Mouse (Mus musculus) cortical plate, adult 2 months (tissue): ENCODE data around the gene Serpine3. TPM values are rescaled to one million over a fixed set of nuclear protein-coding genes. Genes with fewer than 3 reads are reported as not detected.
"Not testable (repeated sequence)": the region's sequence is repeated elsewhere in the genome, so short reads cannot be mapped to it uniquely, and the experiment has no call there.

Source experiments
- H3K27ac ChIP-seq: fragments of 200-500 bp; 2 replicates; pipeline ENCODE4 v1.5.1; 2012; ENCODE audit warnings: low read length, control low read depth, inconsistent platforms; ENCODE audit not compliant: insufficient read depth
- H3K4me1 ChIP-seq: fragments of 200-500 bp; 2 replicates; pipeline ENCODE4 v1.6.1; 2011; ENCODE audit warnings: low read length; ENCODE audit not compliant: control insufficient read depth, insufficient read depth
- H3K4me3 ChIP-seq: fragments of 200-500 bp; 2 replicates; pipeline ENCODE4 v1.5.1; 2011; ENCODE audit warnings: mild to moderate bottlenecking, low read length, control low read depth; ENCODE audit not compliant: insufficient read depth
- CTCF ChIP-seq: fragments of 200-500 bp; IDR thresholded peaks from 2 replicates; pipeline ENCODE4 v1.5.1; 2011; ENCODE audit warnings: mild to moderate bottlenecking, control low read depth, low read length; ENCODE audit not compliant: insufficient read depth; ENCODE audit errors: extremely low read depth
- POLR2A ChIP-seq: fragments of 200-500 bp; IDR thresholded peaks from 2 replicates; pipeline ENCODE4 v1.6.1; 2011; ENCODE audit warnings: mild to moderate bottlenecking, low read length, control low read depth; ENCODE audit not compliant: insufficient read depth; ENCODE audit errors: extremely low read depth
- polyA plus RNA-seq: library from polyadenylated mRNA; depleted of rRNA; stranded (reverse); fragments of >200 nt; gene quantifications from 2 replicates; pipeline ENCODE4 v1.2.3, GENCODE M21; 2012; rRNA removed

The Serpine3 gene
- not detected in 2 replicates for polyA plus RNA-seq

DNA sequence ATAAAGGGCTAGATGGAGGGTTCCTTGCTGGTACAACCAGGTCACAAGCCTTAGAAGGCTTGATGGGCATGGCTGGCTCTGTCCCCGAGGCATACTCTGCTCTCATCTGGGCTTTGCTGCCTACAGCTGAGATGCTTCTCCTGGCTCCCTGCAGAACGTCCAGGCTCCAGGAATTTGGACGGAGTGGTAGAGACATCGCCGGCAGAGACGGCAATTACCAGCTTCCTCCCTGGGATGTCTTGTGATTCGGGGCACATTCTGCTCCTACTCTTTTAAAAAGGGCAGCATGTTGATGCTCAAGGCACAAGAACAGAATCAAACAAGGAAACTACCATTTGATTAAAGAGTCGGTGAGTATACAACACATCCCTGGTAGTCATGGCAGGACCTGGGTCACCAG is at the start of gene Serpine3:
Gene Serpine3 (plus strand): TSS at position 301 of the 400 bp plus-strand sequence.
- Histone ChIP-seq H3K27ac (no peak within 1 kb of the TSS), H3K4me1 (no peaks in the 10 kb centered on the region), H3K4me3 (no peak within 1 kb of the TSS)
- TF ChIP-seq POLR2A (no peak), CTCF (no peak)

DNA sequence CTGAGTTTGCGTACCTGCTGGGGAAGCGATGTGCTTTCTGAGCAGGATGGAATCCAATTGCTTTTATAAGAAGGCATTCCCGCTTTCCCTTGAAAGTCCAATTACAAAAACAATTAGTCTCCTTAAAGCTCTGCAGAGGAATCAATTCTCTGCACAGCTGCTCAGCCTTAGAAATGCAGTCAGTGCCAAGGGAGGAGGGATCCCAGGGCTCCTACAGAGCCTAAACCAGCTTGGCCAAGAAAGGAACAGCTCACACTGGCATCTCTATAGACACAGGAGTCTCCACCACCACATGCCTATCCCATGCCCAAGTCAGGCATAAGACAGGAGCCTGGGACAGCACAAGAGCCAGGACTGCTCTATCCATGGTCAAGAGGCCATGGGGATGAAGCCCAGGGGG is 41.1 kb upstream of the Serpine3 start:
- Histone ChIP-seq H3K4me3 (no peak overlapping the region), H3K4me1 (0 out of 2 replicates have a peak, but pooled peaks cover 3% of the 10 kb centered on the region), H3K27ac (no peak overlapping the region)
- TF ChIP-seq CTCF: no peak
- TF ChIP-seq POLR2A: no peak

- TF ChIP-seq CTCF (no peak), POLR2A (no peak)
Observed at GRCm38 (mm10) chr14:62627951-62628350, 35.5 kb upstream of the Serpine3 start.

DNA sequence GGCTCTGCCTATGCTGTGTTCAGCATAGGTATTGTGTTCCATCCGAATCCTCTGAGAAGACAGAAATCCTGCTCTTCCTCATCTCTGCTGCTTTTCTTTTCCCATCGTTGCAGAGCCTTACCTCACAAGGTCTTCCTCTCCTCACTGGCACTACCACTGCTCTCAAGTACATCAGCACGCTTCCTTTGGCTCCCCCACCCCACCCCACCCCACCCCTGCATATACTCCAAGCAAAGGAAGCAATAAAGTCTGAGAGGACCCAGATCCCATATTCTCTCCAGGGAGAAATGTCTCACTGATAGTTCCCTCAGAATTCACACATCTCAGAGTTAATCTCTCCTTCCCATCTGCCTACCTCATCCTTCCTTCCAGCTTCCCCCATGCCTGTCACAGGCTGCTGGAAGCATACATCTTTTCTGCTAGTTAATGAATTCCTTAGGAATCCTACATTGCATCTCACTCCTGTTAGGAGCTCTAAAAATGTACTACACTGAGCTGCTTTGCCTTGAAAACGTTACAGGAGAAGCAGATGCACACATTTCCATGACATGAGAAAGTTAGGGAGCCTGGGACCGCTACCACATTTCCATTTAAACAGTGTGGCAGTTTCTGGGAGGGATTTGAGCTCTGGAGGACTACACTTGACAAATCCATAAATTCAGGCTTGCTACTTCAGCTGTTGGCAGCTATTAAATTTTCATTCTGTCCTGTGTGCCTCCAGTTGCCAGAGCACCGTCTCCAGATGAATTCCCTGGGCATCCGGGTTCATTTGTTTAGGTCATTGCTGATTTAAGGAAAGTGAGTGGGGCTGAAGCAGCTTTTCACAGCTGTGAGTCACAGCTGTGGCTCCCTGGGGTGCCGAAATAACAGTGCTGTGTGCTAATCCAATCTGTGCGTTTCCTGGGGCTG is 25.8 kb upstream of the Serpine3 start:
- Histone ChIP-seq H3K4me3 (no peak overlapping the region), H3K27ac (peak overlapping the region; percentile 28; the same call in 1 of the 2 replicates), H3K4me1 (peaks cover 3% of the 10 kb centered on the region; the same call in 1 of the 2 replicates)
- no peak for TF ChIP-seq POLR2A
- TF ChIP-seq CTCF: no peak

More at GRCm38 (mm10) chr14:62627951-62628350, 35.5 kb upstream of the Serpine3 start:
- no peak overlapping the region for H3K27ac ChIP-seq
- no peak overlapping the region for H3K4me3 ChIP-seq
- H3K4me1 ChIP-seq: no peaks in the 10 kb centered on the region

DNA sequence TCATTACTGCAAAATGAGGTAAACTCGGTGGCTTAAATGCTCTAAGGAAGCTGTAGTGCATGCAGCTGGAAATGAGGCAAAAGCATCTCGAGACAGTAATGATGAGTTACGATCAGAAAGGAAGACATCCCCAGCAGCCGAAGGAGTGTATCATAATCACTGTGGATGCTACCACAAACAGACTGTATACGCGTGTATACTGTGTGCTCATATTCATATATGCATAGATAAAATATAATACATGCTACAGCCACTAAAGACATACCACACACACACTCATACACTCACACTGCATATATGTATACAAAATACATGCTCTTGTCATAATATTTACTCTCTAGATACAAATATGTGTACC is 25.1 kb upstream of the Serpine3 start:
- Histone ChIP-seq H3K27ac (peak overlapping the region; percentile 28; the same call in 1 of the 2 replicates), H3K4me1 (peaks cover 3% of the 10 kb centered on the region; the same call in 1 of the 2 replicates), H3K4me3 (no peak overlapping the region)
- TF ChIP-seq CTCF (no peak), POLR2A (no peak)

DNA sequence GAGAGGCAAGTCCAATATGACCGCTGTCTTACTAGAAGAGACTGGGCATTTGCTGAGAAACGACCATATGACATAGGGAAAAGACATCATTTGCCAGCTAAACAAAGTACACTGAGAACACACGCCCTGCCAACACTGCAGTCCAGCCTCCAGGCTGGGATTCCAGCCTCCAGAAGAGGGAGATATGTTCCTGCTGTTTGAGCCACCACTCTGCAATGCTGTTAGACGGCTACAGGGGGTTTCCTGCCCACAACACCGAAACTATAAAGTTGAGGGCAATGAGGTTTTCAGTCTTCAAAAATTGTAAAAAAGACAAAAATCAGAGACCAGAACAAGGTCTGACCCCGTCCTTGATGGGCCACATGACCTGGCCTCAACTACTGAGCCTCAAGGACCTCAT is 24.4 kb upstream of the Serpine3 start:
- peak; percentile 34; the same call in 1 of the 2 replicates for TF ChIP-seq CTCF
- TF ChIP-seq POLR2A: no peak
- H3K4me3 ChIP-seq: no peak overlapping the region
- H3K4me1 ChIP-seq: peaks cover 3% of the 10 kb centered on the region; the same call in 1 of the 2 replicates
- no peak overlapping the region for H3K27ac ChIP-seq

- Histone ChIP-seq H3K4me3 (no peak overlapping the region), H3K4me1 (peaks cover 3% of the 10 kb centered on the region; the same call in 1 of the 2 replicates), H3K27ac (no peak overlapping the region)
- no peak for TF ChIP-seq POLR2A
- TF ChIP-seq CTCF: no peak
Observed at GRCm38 (mm10) chr14:62639551-62639950, 23.9 kb upstream of the Serpine3 start.

- Histone ChIP-seq H3K27ac (no peak overlapping the region), H3K4me1 (peaks cover 3% of the 10 kb centered on the region; the same call in 1 of the 2 replicates), H3K4me3 (no peak overlapping the region)
- TF ChIP-seq CTCF (no peak), POLR2A (no peak)
Observed at GRCm38 (mm10) chr14:62640396-62640795, 23.1 kb upstream of the Serpine3 start.

DNA sequence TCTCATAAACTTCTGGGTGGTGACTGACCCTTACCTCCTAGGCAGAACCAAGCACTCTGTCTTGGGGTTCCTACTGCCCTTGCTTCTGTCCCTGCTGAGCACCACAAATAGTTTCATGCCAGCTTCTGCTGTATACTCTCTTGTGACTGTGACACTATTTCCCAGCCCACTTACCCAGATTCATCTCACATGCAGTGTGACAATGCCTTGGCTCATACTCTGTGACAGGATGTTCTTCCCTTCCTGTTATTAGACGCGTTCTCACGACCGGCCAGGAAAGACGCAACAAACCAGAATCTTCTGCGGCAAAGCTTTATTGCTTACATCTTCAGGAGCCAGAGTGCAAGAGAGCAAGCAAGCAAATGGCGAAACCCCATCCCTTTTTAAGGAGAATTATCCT is 21.1 kb upstream of the Serpine3 start:
- H3K27ac ChIP-seq, H3K4me1 ChIP-seq: not testable (repeated sequence)

GRCm38 (mm10) chr14:62648405-62648804 is 15.1 kb upstream of the Serpine3 start:
- Histone ChIP-seq H3K27ac (no peak overlapping the region), H3K4me3 (no peak overlapping the region), H3K4me1 (no peaks in the 10 kb centered on the region)
- TF ChIP-seq CTCF: no peak
- no peak for TF ChIP-seq POLR2A

More for the DNA sequence above, 21.1 kb upstream of the Serpine3 start:
- H3K4me3 ChIP-seq: not testable (repeated sequence)
